Mouse (Mus musculus): ENCODE measurements at regions not wholly inside any gene's neighbourhood (a gene's known extent, or its start where the extent isn't known, plus 50 kb on each side); places are given as distances from the start of the nearest gene placed in this dataset.

- no peaks in the 10 kb centered on the region for H3K4me1 ChIP-seq (ENCODE audit: control insufficient read depth in 1 of 2, insufficient read depth in 2 of 2, low read length in 2 of 2)
- TF ChIP-seq KAT2A (conservative IDR thresholded peaks at IDR 0.05; ENCODE audit: low read depth, low read length) (no peak), TBP (IDR thresholded peaks at IDR 0.05; ENCODE audit: low read depth, low read length) (no peak), USF2 (IDR thresholded peaks at IDR 0.05; ENCODE audit: borderline replicate concordance in 1 of 2, insufficient read depth in 1 of 2, low read depth in 1 of 2, low read length in 2 of 2) (no peak), POLR2A (IDR thresholded peaks at IDR 0.05; ENCODE audit: control insufficient read depth in 1 of 2, insufficient read depth in 1 of 2, low read depth in 1 of 2, low read length in 2 of 2, poor library complexity in 1 of 2) (no peak), MYC (IDR thresholded peaks at IDR 0.05; ENCODE audit: low read depth, low read length) (no peak), USF1 (IDR thresholded peaks at IDR 0.05; ENCODE audit: low read depth, low read length) (no peak), MAZ (IDR thresholded peaks at IDR 0.05; ENCODE audit: low read depth, low read length) (no peak), TAL1 (IDR thresholded peaks at IDR 0.05; ENCODE audit: low read length) (no peak)
- no peaks in the 10 kb centered on the region for H3K79me2 ChIP-seq (ENCODE audit: control insufficient read depth, insufficient read depth, low read length, poor library complexity)
- no peak overlapping the region for H3K9ac ChIP-seq (ENCODE audit: control insufficient read depth, low read depth, low read length, poor library complexity, severe bottlenecking)
- DNase-seq (ENCODE audit: low read depth, low spot score): no peak
- H3K27me3 ChIP-seq (ENCODE audit: control insufficient read depth in 1 of 2, insufficient read depth in 2 of 2, low read length in 2 of 2): no peaks in the 10 kb centered on the region
- H3K9me3 ChIP-seq (replicated peaks; ENCODE audit: insufficient read depth, low read length): no peaks in the 10 kb centered on the region
- H3K27ac ChIP-seq (ENCODE audit: control insufficient read depth, low read depth, low read length): no peak overlapping the region
- H3K36me3 ChIP-seq (ENCODE audit: control insufficient read depth in 1 of 2, insufficient read depth in 2 of 2, low read length in 2 of 2): no peaks in the 10 kb centered on the region
- no peak overlapping the region for H3K4me3 ChIP-seq (ENCODE audit: control insufficient read depth in 1 of 2, insufficient read depth in 1 of 2, low read depth in 2 of 2, low read length in 2 of 2)
Measured at GRCm38 (mm10) chr3:56483370-56483769, 299.9 kb upstream of the Nbea start.

GRCm38 (mm10) chr3:56479529-56479928 is 296.0 kb upstream of the Nbea start:
- Histone ChIP-seq H3K4me3 (ENCODE audit: control insufficient read depth in 1 of 2, insufficient read depth in 1 of 2, low read depth in 2 of 2, low read length in 2 of 2) (no peak overlapping the region), H3K36me3 (ENCODE audit: control insufficient read depth in 1 of 2, insufficient read depth in 2 of 2, low read length in 2 of 2) (no peaks in the 10 kb centered on the region), H3K9me3 (replicated peaks; ENCODE audit: insufficient read depth, low read length) (no peaks in the 10 kb centered on the region), H3K4me1 (ENCODE audit: control insufficient read depth in 1 of 2, insufficient read depth in 2 of 2, low read length in 2 of 2) (no peaks in the 10 kb centered on the region), H3K27me3 (ENCODE audit: control insufficient read depth in 1 of 2, insufficient read depth in 2 of 2, low read length in 2 of 2) (no peaks in the 10 kb centered on the region), H3K9ac (ENCODE audit: control insufficient read depth, low read depth, low read length, poor library complexity, severe bottlenecking) (no peak overlapping the region), H3K27ac (ENCODE audit: control insufficient read depth, low read depth, low read length) (no peak overlapping the region), H3K79me2 (ENCODE audit: control insufficient read depth, insufficient read depth, low read length, poor library complexity) (no peaks in the 10 kb centered on the region)
- TF ChIP-seq TAL1 (IDR thresholded peaks at IDR 0.05; ENCODE audit: low read length) (no peak), EP300 (IDR thresholded peaks at IDR 0.05; ENCODE audit: low read depth in 1 of 2, low read length in 2 of 2) (no peak), GATA1 (IDR thresholded peaks at IDR 0.05; ENCODE audit: low read depth, low read length) (no peak), MYB (IDR thresholded peaks at IDR 0.05; ENCODE audit: low read depth, low read length) (no peak), NRF1 (IDR thresholded peaks at IDR 0.05; ENCODE audit: insufficient read depth, low read depth, low read length, poor library complexity, severe bottlenecking) (no peak), POLR2AphosphoS2 (IDR thresholded peaks at IDR 0.05; ENCODE audit: low read length) (no peak), KAT2A (conservative IDR thresholded peaks at IDR 0.05; ENCODE audit: low read depth, low read length) (no peak), TBP (IDR thresholded peaks at IDR 0.05; ENCODE audit: low read depth, low read length) (no peak), CHD1 (IDR thresholded peaks at IDR 0.05; ENCODE audit: low read depth, low read length) (no peak), HCFC1 (IDR thresholded peaks at IDR 0.05; ENCODE audit: low read depth, low read length) (no peak), ZKSCAN1 (IDR thresholded peaks at IDR 0.05; ENCODE audit: low read depth, low read length) (no peak), MYC (IDR thresholded peaks at IDR 0.05; ENCODE audit: low read depth, low read length) (no peak), CHD2 (IDR thresholded peaks at IDR 0.05; ENCODE audit: low read length) (no peak), POLR2A (IDR thresholded peaks at IDR 0.05; ENCODE audit: control insufficient read depth in 1 of 2, insufficient read depth in 1 of 2, low read depth in 1 of 2, low read length in 2 of 2, poor library complexity in 1 of 2) (no peak), UBTF (IDR thresholded peaks at IDR 0.05; ENCODE audit: borderline replicate concordance, insufficient read depth, low read depth, low read length) (no peak)
- no peak for DNase-seq (ENCODE audit: low read depth, low spot score)
